Mouse (Mus musculus): ENCODE measurements around the gene Akap1.
A peak's percentile ranks its signal among the peaks of the same experiment; 100 is the strongest.

The Akap1 gene

DNA sequence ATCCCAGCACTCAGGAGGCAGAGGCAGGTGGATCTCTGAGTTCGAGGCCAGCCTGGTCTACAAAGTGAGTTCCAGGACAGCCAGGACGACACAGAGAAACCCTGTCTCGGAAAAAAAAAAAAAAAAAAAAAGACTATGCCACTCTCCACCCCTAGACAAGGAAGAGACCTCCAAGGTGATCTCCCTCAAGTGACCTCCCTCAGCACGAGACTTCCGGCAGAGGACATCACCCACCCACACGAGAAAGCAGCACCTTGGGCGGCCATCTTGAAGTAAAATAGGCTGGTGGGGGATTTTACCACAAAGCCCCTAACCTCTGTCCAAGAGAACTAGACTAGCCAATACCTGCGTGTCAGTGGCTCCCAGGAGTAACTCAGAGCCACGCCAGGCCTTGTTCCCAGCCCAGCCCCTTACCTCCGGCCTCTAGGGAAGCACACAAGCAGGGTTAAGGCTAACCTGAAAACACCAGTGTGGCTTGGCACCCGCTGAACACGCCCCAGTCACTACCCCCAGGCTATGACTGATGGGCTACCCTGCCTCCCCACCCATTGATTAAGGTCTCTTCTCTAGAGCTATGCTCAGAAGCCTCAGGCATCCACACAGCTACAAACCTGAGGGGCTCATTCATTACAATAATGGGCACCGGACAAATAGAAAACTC, 21.9 kb downstream of the Akap1 start:
- DNase-seq (ENCODE audit: low read depth, low spot score) = peak; percentile 79

DNA sequence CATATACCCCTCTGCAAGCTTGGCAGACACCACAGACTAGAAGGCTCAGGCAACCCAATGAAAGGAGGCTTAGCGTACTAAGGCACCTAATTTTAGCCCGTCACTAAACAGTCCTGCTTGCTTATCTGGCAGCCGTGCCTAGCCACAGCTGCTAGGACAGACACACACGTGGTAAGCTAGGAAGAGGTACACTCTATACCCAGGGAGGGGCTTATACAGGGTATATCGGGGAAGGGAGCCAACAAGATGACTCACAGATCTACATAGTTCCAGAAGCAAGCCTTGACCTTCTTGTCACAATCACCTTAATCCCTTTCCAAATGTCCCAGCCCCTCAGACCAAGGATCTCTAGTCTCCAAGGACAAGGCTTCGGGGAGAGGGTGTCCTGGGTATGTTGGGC, 23.0 kb downstream of the Akap1 start:
- no peak for DNase-seq (ENCODE audit: low read depth, low spot score)

DNA sequence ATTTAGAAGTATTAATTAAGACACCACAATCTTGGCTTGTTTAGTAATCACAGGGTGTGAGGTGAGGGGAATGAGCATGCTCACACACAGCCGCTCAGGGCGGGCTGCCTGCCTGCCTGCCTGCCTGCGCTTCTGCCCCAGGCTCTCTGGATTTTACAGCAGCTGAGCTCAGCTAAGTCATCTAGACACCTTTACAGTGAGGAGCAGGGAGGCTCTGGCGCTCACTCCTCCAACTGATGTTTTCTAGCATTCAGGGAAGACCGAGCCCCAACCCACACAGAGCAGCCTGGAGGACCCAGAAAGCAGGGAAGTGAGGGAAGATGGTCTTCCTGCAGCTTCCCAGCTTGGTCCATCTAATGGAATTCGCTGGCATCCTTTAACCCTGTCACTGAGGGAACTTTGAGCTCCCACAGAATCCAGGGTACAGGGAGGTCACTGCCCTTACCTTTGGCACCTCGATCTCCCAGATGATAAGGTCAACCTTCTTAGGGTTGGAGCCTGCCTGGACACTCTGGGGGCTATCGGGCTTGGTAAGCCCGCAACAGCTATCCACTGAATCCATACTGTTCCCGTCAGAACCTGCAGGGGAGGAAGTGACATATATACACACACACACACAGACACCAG, 23.5 kb downstream of the Akap1 start:
- DNase-seq (ENCODE audit: low read depth, low spot score) = no peak

DNA sequence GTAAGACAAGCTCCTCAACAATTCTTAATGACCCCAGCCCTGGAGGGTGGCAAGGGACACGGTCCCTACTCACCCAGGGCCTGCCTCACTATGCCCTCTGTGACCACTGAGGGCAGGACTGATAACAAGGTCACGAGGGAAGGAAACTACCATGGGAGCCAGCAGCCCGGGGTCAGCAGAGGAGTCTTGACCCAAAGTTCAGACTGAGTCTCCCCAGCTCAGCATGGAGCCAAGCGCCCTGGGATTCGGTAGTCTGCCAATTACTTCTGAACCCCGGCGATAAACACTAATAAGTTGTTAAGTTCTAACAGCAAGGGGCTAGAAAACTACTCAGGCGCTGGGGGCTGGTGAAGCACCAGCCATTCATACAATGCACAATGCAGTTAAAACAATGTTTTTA, 24.1 kb downstream of the Akap1 start:
- no peak for DNase-seq (ENCODE audit: low read depth, low spot score)

DNA sequence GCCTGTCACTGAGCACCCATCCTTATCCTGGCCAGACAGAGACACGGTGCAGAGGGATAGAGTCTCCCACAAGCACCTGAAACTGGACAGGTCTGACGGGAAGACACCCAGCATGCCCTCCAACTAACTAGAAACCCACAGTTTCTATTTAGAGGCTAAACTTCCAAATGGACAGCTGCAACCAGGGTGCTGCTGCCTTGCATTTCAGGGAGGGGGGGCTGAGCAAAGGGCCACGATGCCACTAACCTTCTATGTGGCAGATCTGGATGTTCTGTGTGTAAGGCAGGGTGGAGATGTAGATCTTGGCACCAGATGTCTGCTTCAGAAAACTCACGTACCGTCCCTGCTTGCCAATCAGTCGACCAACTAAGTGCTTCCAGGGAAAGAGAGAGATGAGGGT, 25.0 kb downstream of the Akap1 start:
- no peak for DNase-seq (ENCODE audit: low read depth, low spot score)

DNA sequence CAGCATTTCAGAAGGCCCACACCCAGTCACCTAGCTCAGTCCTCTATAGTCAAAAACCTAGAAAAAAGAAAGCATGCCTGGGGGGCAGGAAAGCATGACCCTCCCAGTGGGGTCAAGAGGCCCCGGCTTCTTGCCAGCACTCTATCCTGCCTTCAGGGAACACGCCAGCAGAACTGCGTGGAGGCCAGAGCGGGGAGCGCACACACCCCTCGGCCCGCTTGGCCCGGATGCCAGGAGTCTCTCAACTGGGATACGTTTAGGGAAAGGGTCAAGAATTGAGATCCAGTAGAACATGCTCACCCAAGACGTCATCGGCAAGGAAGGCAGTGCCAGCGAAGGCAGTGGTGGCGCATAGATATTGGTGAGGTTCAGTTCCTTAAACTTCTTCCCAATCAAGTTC, 25.8 kb downstream of the Akap1 start:
- DNase-seq (ENCODE audit: low read depth, low spot score) = no peak

DNA sequence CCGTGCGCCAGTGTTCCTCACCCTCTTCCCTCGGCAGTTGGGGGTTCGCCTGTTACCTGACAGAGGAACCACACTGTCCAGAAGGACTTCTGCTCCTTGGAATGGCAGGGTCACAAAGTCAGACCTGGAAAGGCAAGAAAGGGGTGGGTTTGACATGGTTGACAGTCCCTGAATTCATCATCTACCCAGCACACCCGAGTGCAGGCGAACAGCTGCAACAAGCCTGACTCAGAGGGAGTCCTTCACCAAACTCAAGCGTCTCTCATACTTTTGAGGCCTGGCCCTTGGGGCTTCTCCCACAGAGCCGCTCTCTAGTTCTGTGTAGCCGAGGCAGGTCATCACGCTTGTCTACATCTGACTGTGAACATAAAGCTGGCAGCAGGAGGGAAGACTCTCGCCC, 29.8 kb downstream of the Akap1 start:
- no peak for DNase-seq (ENCODE audit: low read depth, low spot score)

DNA sequence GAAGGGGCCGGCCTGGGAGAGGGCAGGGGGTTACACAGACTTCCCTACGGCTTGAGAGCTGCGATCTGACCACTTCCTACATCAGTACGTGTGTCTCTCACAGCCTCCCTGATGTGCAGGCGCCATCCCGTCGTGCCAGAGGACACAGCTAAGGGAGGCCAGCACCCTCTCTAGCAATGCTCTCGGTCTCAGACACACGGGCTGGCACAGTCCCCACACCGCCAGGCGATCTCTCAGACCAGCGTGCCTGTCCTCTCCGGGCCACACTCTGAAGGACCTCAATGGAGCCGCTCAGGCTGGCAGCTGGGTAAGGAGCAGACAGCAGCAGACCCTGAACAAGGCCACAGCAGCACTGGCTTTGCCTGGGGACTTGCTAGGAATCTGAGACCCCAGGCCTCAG, 30.3 kb downstream of the Akap1 start:
- no peak for DNase-seq (ENCODE audit: low read depth, low spot score)

DNA sequence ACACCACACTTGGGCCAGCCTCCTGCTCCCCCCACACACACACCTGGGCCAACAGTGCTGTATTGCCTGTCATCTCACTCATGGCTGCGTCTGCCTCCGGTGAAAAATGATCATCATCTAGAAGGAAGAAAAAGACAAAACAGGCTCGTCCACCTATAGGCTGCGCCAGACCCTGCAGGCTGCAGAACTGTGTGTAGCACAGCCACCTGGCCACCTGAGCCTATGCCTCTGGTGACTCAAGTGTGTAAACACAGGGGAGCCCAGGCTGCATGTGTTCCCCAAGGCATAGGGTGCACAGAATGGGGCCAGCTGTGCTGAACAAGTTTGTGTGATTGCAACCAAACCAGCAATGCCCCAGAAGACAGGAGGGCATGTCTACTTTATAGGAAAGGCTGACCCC, 31.3 kb downstream of the Akap1 start:
- DNase-seq (ENCODE audit: low read depth, low spot score) = no peak

DNA sequence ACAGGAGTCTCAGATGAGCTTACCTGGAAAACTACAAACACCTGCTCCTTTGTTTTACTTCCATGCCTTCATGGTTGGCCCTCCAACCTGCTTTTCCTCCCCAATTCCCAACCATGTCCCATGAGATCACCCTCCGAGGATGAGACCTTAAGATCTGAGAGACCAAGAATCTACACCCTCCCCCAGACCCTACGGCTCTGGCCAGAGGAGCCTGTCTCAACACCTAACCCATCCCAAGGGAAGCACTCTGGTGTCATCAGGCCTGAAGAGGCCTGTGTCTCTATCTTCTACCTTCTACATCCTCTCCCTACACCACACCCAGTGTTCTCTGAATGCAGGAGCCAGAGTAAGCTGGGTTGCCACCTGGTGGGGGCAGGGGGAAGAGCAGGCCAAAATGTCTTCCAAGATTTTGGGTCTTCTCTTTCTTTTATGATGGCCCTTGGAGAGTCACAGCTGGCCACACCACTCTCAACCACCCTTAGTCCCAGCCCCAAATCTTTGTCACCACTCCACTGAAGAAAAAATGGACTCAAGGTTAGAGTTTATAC, 34.1 kb downstream of the Akap1 start:
- peak; percentile 86 for DNase-seq (ENCODE audit: low read depth, low spot score)

DNA sequence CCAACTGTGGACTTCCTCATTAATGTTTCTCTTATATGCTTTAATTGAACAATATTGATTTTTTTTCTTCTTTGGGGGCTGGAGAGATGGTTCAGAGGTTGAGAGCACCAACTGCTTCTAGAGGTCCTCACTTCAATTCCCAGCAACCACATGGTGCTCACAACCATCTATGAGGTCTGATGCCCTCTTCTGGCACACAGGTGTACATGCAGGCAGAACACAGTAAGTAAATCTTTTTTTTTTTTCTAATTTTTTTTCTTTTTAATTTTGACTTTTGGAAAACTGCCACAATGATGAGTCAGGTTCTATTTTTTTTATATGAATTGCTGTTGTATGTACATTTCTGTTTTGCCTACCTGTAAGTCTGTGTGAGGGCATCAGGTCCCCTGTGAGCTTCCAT, 35.9 kb downstream of the Akap1 start:
- peak; percentile 48 for DNase-seq (ENCODE audit: low read depth, low spot score)

DNA sequence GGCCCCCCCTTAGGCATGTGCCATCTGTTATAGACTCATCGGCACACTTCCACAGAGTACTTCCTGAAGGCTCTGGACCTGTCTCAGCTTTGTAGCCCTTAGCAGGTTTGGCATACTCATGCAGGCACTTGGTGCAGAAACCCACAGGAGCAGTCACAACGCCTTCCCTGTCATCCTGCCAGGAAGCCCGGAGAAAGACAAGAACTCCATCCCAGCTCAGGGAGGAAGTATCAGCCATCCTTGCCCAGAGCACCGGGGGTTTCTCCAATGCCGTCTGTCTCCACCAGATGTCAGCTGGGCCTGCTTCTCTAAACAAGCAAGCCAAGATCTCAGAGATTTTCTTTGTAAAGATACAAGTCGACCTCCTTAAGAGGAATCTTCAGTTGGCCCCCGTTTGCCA, 38.5 kb downstream of the Akap1 start:
- no peak for DNase-seq (ENCODE audit: low read depth, low spot score)

DNA sequence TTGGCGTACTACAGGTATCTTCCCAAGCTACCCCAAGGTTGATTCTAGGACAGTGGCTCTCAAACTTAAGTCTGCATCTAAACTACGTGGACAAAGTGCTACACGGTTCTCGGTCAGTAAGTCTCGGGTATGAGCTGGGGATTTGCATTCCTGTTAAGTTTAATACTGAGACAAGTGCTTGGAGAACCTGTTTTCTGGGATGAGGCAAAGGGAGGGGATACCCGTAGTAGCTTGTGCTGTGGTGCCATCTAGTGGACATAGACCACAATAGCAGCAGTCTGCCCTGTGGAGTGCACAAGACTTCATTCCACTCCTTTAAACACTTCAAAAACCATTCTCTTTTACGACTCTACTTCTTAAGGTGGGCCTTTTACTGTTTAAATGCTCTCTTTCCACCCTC, 41.4 kb downstream of the Akap1 start:
- peak; percentile 89 for DNase-seq (ENCODE audit: low read depth, low spot score)

DNA sequence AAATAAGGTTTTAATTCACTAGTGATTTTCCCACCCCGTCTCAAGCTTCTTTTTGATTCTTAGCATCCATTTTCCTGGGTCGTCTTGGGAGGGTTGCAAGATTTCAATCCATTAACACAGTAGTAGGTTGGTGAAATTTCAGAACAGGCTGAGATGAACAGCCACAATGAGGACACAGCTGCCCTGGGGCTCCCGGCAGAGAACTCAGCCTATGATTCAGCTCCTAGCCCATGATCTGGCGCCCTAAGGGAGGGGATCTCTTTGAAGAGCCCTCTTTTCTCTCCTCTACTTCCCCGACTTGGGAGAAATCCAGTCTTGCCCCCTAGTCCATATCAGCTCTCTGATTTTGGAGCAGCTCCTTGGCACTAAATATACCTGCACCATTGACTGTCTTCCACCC, 41.9 kb downstream of the Akap1 start:
- no peak for DNase-seq (ENCODE audit: low read depth, low spot score)

DNA sequence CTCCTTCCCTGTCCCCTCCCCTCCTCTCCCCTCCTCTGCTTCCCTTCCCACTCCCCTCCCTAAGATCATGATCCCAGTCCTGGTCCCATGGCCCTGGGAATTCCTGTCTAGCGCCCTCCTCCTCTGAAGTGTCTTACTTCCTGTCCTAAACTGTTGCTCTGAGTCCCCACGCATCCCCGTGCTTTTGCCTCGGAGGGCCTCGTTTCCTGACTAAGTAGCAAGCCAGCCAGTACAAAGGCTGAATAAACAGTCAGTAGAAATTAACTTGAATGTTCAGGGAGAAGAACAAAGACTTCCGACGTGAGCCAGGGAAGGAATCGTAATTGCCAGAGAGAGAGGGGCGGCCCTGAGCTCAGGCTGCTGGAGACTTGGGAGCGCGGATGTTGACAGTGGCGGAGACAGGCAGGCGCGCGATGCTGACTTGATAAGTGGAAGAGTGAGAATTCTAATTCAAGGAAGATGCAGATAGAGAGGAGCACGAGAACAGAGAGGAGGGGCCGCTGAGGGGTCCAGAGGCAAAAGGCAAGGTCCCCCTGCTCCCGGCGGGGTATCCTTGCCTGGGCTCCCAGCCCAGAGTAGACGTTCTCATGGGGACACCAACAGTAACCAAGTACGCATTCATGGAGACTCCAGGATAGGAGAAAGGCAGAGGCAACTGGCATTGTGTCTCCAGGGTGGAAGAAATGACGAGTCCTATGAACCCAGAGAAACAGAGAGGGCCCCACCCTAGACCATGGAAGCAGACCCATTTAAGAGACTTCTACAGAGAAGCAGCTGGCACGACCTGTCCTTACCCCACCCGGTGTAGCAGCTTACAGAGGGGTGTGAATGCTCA, 43.4 kb downstream of the Akap1 start:
- DNase-seq (ENCODE audit: low read depth, low spot score) = peak; percentile 70

DNA sequence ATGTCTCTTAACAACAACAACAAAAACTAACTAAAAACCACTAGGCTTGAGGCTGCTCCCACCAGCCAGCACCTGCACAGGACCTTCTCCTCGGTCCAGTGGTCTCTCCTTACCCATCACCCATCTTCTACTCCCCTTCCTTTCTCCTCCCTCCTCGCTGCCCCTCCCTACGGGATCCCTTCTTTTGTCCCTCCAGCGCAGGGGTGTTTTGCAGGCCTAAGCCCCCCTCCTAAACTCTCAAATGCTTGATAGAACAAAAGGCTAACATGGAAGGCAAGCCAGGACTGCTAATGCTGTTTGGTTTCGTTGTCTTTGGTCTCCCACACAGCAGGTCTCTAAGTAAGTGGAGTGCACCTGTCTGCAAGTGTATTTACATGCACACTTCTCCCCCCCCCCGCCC, 44.1 kb downstream of the Akap1 start:
- peak; percentile 35 for DNase-seq (ENCODE audit: low read depth, low spot score)

DNA sequence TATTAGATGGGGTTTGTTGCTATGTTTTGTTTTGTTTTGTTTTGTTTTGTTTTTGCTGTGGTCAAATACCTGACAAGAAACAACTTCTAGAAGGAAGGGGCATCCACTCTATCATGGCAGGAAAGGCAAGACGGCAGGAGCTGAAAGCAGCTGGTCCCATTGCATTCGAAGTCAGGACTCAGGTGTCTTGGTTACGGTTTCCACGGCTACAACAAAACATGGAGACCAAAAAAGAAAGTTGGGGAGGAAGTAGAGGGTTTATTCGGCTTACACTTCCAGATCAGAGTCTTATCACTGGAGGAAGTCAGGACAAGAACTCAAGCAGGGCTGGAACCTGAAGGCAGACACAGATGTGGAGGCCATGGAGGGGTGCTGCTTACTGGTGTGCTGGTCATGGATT, 47.3 kb downstream of the Akap1 start:
- peak; percentile 64 for DNase-seq (ENCODE audit: low read depth, low spot score)

DNA sequence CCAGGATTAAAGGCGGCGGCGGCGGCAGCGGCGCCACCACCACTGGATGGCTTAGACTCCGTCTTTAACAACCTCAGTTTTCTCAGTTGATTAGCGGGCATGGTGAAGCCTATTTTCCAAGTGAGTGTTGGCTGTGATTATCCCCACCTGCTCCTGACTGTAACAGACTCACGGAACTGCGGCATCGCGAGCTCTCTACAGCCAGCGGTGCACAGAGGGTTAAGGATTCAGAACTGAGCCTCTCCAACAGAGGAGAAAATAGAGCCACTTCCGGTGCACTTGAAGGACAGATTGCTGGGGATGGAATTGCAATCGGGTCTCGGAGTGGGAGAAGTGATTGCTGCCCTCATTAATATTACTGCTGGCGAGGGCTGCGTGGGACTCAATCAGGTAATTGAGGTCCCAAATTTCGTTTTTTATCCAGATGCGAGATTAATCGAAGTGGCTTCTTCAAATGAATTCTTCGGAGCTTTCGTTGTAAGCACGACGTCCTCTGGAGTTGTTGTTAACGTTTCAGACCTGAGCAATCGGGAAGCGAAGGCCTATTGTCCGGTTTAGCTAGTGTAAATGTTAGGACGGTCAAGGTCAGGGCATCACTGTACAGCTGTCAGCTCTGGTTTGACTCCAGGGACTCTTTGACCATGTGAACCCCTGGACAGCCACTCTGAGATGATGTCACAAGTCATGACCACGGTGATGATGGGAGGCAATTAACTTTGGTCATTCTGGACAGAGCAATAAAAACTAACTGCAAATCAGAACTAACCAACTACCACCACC, 61.0 kb downstream of the Akap1 start:
- peak; percentile 58 for DNase-seq (ENCODE audit: low read depth, low spot score)

DNA sequence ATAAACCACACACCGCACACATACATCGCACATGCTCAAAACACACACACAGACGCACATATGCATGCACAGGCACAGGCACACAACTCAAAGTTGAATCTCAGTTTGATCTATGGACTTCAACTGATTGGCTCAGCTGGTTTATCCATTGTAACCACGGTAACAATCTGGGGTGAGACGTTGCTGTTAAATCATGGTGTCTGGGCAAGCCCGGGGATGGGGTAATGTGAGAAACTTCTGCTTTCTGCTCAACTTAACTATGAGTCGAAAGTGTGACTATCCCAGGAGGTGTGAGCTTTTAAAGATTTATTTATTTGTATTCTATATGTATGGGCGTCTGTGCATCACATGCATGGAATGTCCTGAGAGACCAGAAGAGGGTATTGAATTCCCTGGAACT, 68.2 kb downstream of the Akap1 start:
- DNase-seq (ENCODE audit: low read depth, low spot score) = no peak

DNA sequence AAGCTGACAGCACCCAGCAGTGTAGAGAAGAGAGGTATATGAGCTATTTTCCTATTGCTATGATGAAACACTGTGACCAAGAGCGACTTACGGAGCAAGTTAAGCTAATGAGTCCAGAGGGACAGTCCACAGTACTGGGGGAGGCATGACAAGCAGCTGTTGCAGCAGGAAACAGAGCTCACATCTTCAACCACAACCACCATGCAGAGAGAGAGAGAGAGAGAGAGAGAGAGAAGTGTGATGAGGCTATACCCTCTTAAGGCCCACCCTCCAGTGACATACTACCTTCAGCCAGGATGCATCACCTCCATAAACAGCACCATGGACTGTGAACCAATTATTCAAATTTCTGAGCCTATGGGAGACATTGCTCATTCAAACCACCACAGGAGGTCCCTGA, 74.5 kb downstream of the Akap1 start:
- DNase-seq (ENCODE audit: low read depth, low spot score) = no peak

DNA sequence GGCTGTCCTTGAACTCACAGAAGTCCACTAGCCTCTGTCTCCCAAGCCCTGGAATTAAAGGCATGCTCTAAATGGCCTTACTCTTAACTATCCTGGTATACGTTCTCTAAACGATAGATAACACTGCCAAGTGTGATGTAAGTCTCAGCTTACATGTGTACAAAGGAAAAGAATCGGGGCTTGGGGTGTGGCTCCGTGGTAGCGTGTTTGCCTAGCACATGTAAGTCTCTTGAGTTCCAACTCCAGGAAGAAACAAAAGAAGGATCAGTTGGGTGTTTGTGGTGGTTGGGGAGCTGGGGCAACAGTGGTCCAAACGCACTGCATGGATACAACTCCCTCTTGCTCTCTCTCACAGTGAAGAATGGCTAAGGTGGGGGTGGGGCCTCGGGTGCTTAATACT, 77.6 kb downstream of the Akap1 start:
- DNase-seq (ENCODE audit: low read depth, low spot score) = no peak

DNA sequence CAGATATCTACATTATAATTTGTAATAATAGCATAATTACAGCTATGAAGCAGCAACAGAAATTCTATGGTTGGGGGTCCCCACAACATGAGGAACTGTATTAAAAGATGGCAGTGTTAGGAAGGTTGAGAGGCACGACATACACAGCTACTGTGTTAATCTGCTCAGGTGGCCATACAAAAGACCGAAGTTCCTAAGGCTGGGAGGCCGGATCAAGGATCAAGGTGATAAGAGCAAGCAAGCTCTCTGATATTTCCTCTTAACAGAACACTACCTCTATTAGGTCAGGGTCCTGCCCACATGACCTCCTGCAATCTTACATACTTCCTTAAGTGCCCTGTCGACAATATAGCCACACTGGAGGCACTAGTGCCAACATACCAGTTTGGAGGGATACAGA, 80.9 kb downstream of the Akap1 start:
- DNase-seq (ENCODE audit: low read depth, low spot score) = no peak
